Mouse (Mus musculus): ENCODE data around the gene Dzip1. TPM values are rescaled to one million over a fixed set of nuclear protein-coding genes. Genes with fewer than 3 reads are reported as not detected.

Dzip1 gene
- polyA plus RNA-seq, 1 experiment: 0.34 TPM

- TF ChIP-seq POLR2A (IDR thresholded peaks at IDR 0.05; ENCODE audit: borderline replicate concordance, low read depth, low read length) (no peak), CTCF (IDR thresholded peaks at IDR 0.05; ENCODE audit: low read depth, low read length) (no peak)
These were observed 82.9 kb downstream of the Dzip1 start for GRCm38 (mm10) chr14:118842353-118842752.

GRCm38 (mm10) chr14:118840027-118840426, 85.2 kb downstream of the Dzip1 start:
- TF ChIP-seq CTCF (IDR thresholded peaks at IDR 0.05; ENCODE audit: low read depth, low read length): no peak
- TF ChIP-seq POLR2A (IDR thresholded peaks at IDR 0.05; ENCODE audit: borderline replicate concordance, low read depth, low read length): no peak
- Histone ChIP-seq H3K4me1 (ENCODE audit: control insufficient read depth, insufficient read depth, low read length) (no peaks in the 10 kb centered on the region), H3K27ac (ENCODE audit: insufficient read depth, low read depth, low read length) (no peak overlapping the region), H3K4me3 (ENCODE audit: insufficient read depth, low read length) (no peak overlapping the region)

More at GRCm38 (mm10) chr14:118842353-118842752, 82.9 kb downstream of the Dzip1 start:
- H3K4me1 ChIP-seq (ENCODE audit: control insufficient read depth, insufficient read depth, low read length): no peaks in the 10 kb centered on the region
- no peak overlapping the region for H3K4me3 ChIP-seq (ENCODE audit: insufficient read depth, low read length)
- H3K27ac ChIP-seq (ENCODE audit: insufficient read depth, low read depth, low read length): no peak overlapping the region

GRCm38 (mm10) chr14:118839416-118839815, 85.8 kb downstream of the Dzip1 start:
- TF ChIP-seq CTCF (IDR thresholded peaks at IDR 0.05; ENCODE audit: low read depth, low read length) (no peak), POLR2A (IDR thresholded peaks at IDR 0.05; ENCODE audit: borderline replicate concordance, low read depth, low read length) (no peak)
- Histone ChIP-seq H3K27ac (ENCODE audit: insufficient read depth, low read depth, low read length) (no peak overlapping the region), H3K4me3 (ENCODE audit: insufficient read depth, low read length) (no peak overlapping the region), H3K4me1 (ENCODE audit: control insufficient read depth, insufficient read depth, low read length) (no peaks in the 10 kb centered on the region)

- no peak overlapping the region for H3K27ac ChIP-seq (ENCODE audit: insufficient read depth, low read depth, low read length)
- H3K4me3 ChIP-seq (ENCODE audit: insufficient read depth, low read length): no peak overlapping the region
- H3K4me1 ChIP-seq (ENCODE audit: control insufficient read depth, insufficient read depth, low read length): no peaks in the 10 kb centered on the region
- TF ChIP-seq POLR2A (IDR thresholded peaks at IDR 0.05; ENCODE audit: borderline replicate concordance, low read depth, low read length) (no peak), CTCF (IDR thresholded peaks at IDR 0.05; ENCODE audit: low read depth, low read length) (no peak)
These were observed 86.6 kb downstream of the Dzip1 start for GRCm38 (mm10) chr14:118838556-118839120.

GRCm38 (mm10) chr14:118836754-118837153, 88.5 kb downstream of the Dzip1 start:
- no peak for TF ChIP-seq POLR2A (IDR thresholded peaks at IDR 0.05; ENCODE audit: borderline replicate concordance, low read depth, low read length)
- TF ChIP-seq CTCF (IDR thresholded peaks at IDR 0.05; ENCODE audit: low read depth, low read length): no peak
- Histone ChIP-seq H3K4me3 (ENCODE audit: insufficient read depth, low read length) (no peak overlapping the region), H3K27ac (ENCODE audit: insufficient read depth, low read depth, low read length) (no peak overlapping the region), H3K4me1 (ENCODE audit: control insufficient read depth, insufficient read depth, low read length) (no peaks in the 10 kb centered on the region)

- H3K27ac ChIP-seq (ENCODE audit: insufficient read depth, low read depth, low read length): no peak overlapping the region
- TF ChIP-seq CTCF (IDR thresholded peaks at IDR 0.05; ENCODE audit: low read depth, low read length) (no peak), POLR2A (IDR thresholded peaks at IDR 0.05; ENCODE audit: borderline replicate concordance, low read depth, low read length) (no peak)
- H3K4me1 ChIP-seq (ENCODE audit: control insufficient read depth, insufficient read depth, low read length): no peaks in the 10 kb centered on the region
- no peak overlapping the region for H3K4me3 ChIP-seq (ENCODE audit: insufficient read depth, low read length)
These were observed 89.1 kb downstream of the Dzip1 start for GRCm38 (mm10) chr14:118836145-118836544.

- Histone ChIP-seq H3K4me3 (ENCODE audit: insufficient read depth, low read length) (no peak overlapping the region), H3K27ac (ENCODE audit: insufficient read depth, low read depth, low read length) (no peak overlapping the region), H3K4me1 (ENCODE audit: control insufficient read depth, insufficient read depth, low read length) (no peaks in the 10 kb centered on the region)
- no peak for TF ChIP-seq CTCF (IDR thresholded peaks at IDR 0.05; ENCODE audit: low read depth, low read length)
- TF ChIP-seq POLR2A (IDR thresholded peaks at IDR 0.05; ENCODE audit: borderline replicate concordance, low read depth, low read length): no peak
These were observed 90.9 kb downstream of the Dzip1 start for GRCm38 (mm10) chr14:118834313-118834712.

GRCm38 (mm10) chr14:118833241-118833640, 92.0 kb downstream of the Dzip1 start:
- Histone ChIP-seq H3K4me1 (ENCODE audit: control insufficient read depth, insufficient read depth, low read length) (no peaks in the 10 kb centered on the region), H3K27ac (ENCODE audit: insufficient read depth, low read depth, low read length) (no peak overlapping the region), H3K4me3 (ENCODE audit: insufficient read depth, low read length) (no peak overlapping the region)
- no peak for TF ChIP-seq POLR2A (IDR thresholded peaks at IDR 0.05; ENCODE audit: borderline replicate concordance, low read depth, low read length)
- no peak for TF ChIP-seq CTCF (IDR thresholded peaks at IDR 0.05; ENCODE audit: low read depth, low read length)

- Histone ChIP-seq H3K4me3 (ENCODE audit: insufficient read depth, low read length) (no peak overlapping the region), H3K27ac (ENCODE audit: insufficient read depth, low read depth, low read length) (no peak overlapping the region)
- no peak for TF ChIP-seq CTCF (IDR thresholded peaks at IDR 0.05; ENCODE audit: low read depth, low read length)
These were observed 93.7 kb downstream of the Dzip1 start for GRCm38 (mm10) chr14:118831597-118831996.

GRCm38 (mm10) chr14:118829331-118830095, 95.7 kb downstream of the Dzip1 start:
- H3K27ac ChIP-seq (ENCODE audit: insufficient read depth, low read depth, low read length): no peak overlapping the region
- H3K4me3 ChIP-seq (ENCODE audit: insufficient read depth, low read length): no peak overlapping the region
- H3K4me1 ChIP-seq (ENCODE audit: control insufficient read depth, insufficient read depth, low read length): no peaks in the 10 kb centered on the region
- TF ChIP-seq CTCF (IDR thresholded peaks at IDR 0.05; ENCODE audit: low read depth, low read length) (no peak), POLR2A (IDR thresholded peaks at IDR 0.05; ENCODE audit: borderline replicate concordance, low read depth, low read length) (no peak)

More at GRCm38 (mm10) chr14:118831597-118831996, 93.7 kb downstream of the Dzip1 start:
- H3K4me1 ChIP-seq (ENCODE audit: control insufficient read depth, insufficient read depth, low read length): no peaks in the 10 kb centered on the region

Data from bone marrow macrophage, adult 2 months (primary cell).